Mouse (Mus musculus): ENCODE data around the gene Il25. TPM values are rescaled to one million over a fixed set of nuclear protein-coding genes. Genes with fewer than 3 reads are reported as not detected.
A peak's percentile ranks its signal among the peaks of the same experiment; 100 is the strongest.
"Not testable (repeated sequence)": the region's sequence is repeated elsewhere in the genome, so short reads cannot be mapped to it uniquely, and the experiment has no call there.

Gene Il25
- total RNA-seq, 2 experiments from 2014 or later, result not detected

- no peak for DNase-seq (ENCODE audit: low spot score in 2 of 2)
These were observed 19.1 kb downstream of the Il25 start for GRCm38 (mm10) chr14:54951587-54951986.

- no peak for DNase-seq (ENCODE audit: low spot score in 2 of 2)
These were observed 21.2 kb downstream of the Il25 start for GRCm38 (mm10) chr14:54953664-54954206.

GRCm38 (mm10) chr14:54954474-54954873 is 22.0 kb downstream of the Il25 start:
- DNase-seq (ENCODE audit: low spot score in 2 of 2), result no peak

GRCm38 (mm10) chr14:54955481-54955880 is 23.0 kb downstream of the Il25 start:
- DNase-seq (ENCODE audit: low spot score in 2 of 2), result no peak

- no peak for DNase-seq (ENCODE audit: low spot score in 2 of 2)
These were observed 24.0 kb downstream of the Il25 start for GRCm38 (mm10) chr14:54956533-54956932.

GRCm38 (mm10) chr14:54958503-54958902 is 26.0 kb downstream of the Il25 start:
- DNase-seq (ENCODE audit: low spot score in 2 of 2), result no peak

- DNase-seq (ENCODE audit: low spot score in 2 of 2), result no peak
These were observed 26.7 kb downstream of the Il25 start for GRCm38 (mm10) chr14:54959197-54959596.

GRCm38 (mm10) chr14:54959853-54960613 is 27.5 kb downstream of the Il25 start:
- DNase-seq (ENCODE audit: low spot score in 2 of 2), result not testable (repeated sequence)

- DNase-seq (ENCODE audit: low spot score in 2 of 2), result peak; percentile 60 to 84
These were observed 28.3 kb downstream of the Il25 start for GRCm38 (mm10) chr14:54960769-54961168.

- DNase-seq (ENCODE audit: low spot score in 2 of 2), result no peak
These were observed 29.0 kb downstream of the Il25 start for GRCm38 (mm10) chr14:54961487-54961886.

- DNase-seq (ENCODE audit: low spot score in 2 of 2), result no peak
These were observed 30.2 kb downstream of the Il25 start for GRCm38 (mm10) chr14:54962714-54963113.

GRCm38 (mm10) chr14:54963727-54964126 is 31.2 kb downstream of the Il25 start:
- no peak for DNase-seq (ENCODE audit: low spot score in 2 of 2)

GRCm38 (mm10) chr14:54965044-54965443 is 32.5 kb downstream of the Il25 start:
- no peak for DNase-seq (ENCODE audit: low spot score in 2 of 2)

- no peak for DNase-seq (ENCODE audit: low spot score in 2 of 2)
These were observed 33.1 kb downstream of the Il25 start for GRCm38 (mm10) chr14:54965631-54966030.

GRCm38 (mm10) chr14:54966320-54966977 is 34.0 kb downstream of the Il25 start, which contains the start of gene Myh6:
TSS of gene Myh6 (minus strand) at chr14:54966927.
- no peak for DNase-seq (ENCODE audit: low spot score in 2 of 2)

GRCm38 (mm10) chr14:54967874-54968273 is 35.4 kb downstream of the Il25 start:
- DNase-seq (ENCODE audit: low spot score in 2 of 2), result no peak

GRCm38 (mm10) chr14:54968344-54968743 is 35.8 kb downstream of the Il25 start:
- DNase-seq (ENCODE audit: low spot score in 2 of 2), result no peak

- DNase-seq (ENCODE audit: low spot score in 2 of 2), result not testable (repeated sequence)
These were observed 40.3 kb downstream of the Il25 start for GRCm38 (mm10) chr14:54972786-54973185.

GRCm38 (mm10) chr14:54974068-54974791 is 41.7 kb downstream of the Il25 start:
- DNase-seq (ENCODE audit: low spot score in 2 of 2), result peak in 1 of 2 experiments; percentile 54

- no peak for DNase-seq (ENCODE audit: low spot score in 2 of 2)
These were observed 44.1 kb downstream of the Il25 start, which contains the start of gene Gm17428 for GRCm38 (mm10) chr14:54976633-54977032. TSS of gene Gm17428 (plus strand) at chr14:54976933.

GRCm38 (mm10) chr14:54978664-54979063 is 46.2 kb downstream of the Il25 start:
- no peak for DNase-seq (ENCODE audit: low spot score in 2 of 2)
